Mouse (Mus musculus) layer of hippocampus, adult 9-11 months (tissue): ENCODE measurements around the gene Herc4.

ENCODE experiments used
- DNase-seq: peaks from one replicate; pipeline ENCODE4 v3.0.0; 2022

The Herc4 gene

GRCm38 (mm10) chr10:63243493-63244054 lies at the start of gene Herc4:
Herc4 (plus strand) TSS chr10:63243810.
- DNase-seq = peak; percentile 93

GRCm38 (mm10) chr10:63199008-63199407 lies 44.6 kb upstream of the Herc4 start:
- DNase-seq = no peak

- no peak for DNase-seq
These were observed 42.1 kb upstream of the Herc4 start for GRCm38 (mm10) chr10:63201534-63201933.

- DNase-seq = no peak
These were observed 40.6 kb upstream of the Herc4 start for GRCm38 (mm10) chr10:63203002-63203401.

GRCm38 (mm10) chr10:63203728-63204127 lies 39.9 kb upstream of the Herc4 start, which contains the start of gene Mypn:
Mypn (minus strand) TSS chr10:63203952.
- DNase-seq = no peak

- no peak for DNase-seq
These were observed 34.7 kb upstream of the Herc4 start for GRCm38 (mm10) chr10:63208871-63209270.

GRCm38 (mm10) chr10:63221081-63221783 lies 22.4 kb upstream of the Herc4 start:
- DNase-seq = no peak

GRCm38 (mm10) chr10:63224341-63224740 lies 19.3 kb upstream of the Herc4 start:
- DNase-seq = no peak

GRCm38 (mm10) chr10:63230266-63230665 lies 13.3 kb upstream of the Herc4 start:
- no peak for DNase-seq

GRCm38 (mm10) chr10:63230854-63231253 lies 12.8 kb upstream of the Herc4 start:
- DNase-seq = no peak

- no peak for DNase-seq
These were observed 12.0 kb upstream of the Herc4 start for GRCm38 (mm10) chr10:63231630-63232029.

- DNase-seq = peak; percentile 55
These were observed 9.5 kb upstream of the Herc4 start for GRCm38 (mm10) chr10:63234133-63234532.

GRCm38 (mm10) chr10:63235889-63236288 lies 7.7 kb upstream of the Herc4 start:
- no peak for DNase-seq

GRCm38 (mm10) chr10:63236663-63237062 lies 6.9 kb upstream of the Herc4 start:
- DNase-seq = no peak

- no peak for DNase-seq
These were observed 6.4 kb upstream of the Herc4 start for GRCm38 (mm10) chr10:63237206-63237605.

- DNase-seq = no peak
These were observed 5.5 kb upstream of the Herc4 start for GRCm38 (mm10) chr10:63238090-63238489.

GRCm38 (mm10) chr10:63239848-63240247 lies 3.8 kb upstream of the Herc4 start:
- DNase-seq = no peak

GRCm38 (mm10) chr10:63240868-63241271 lies 2.7 kb upstream of the Herc4 start:
- DNase-seq = no peak

- no peak for DNase-seq
These were observed 693 bp upstream of the Herc4 start for GRCm38 (mm10) chr10:63242798-63243435.

- no peak for DNase-seq
These were observed 553 bp downstream of the Herc4 start for GRCm38 (mm10) chr10:63244055-63244671.

- no peak for DNase-seq
These were observed 1.1 kb downstream of the Herc4 start for GRCm38 (mm10) chr10:63244746-63245145.

GRCm38 (mm10) chr10:63245846-63246245 lies 2.2 kb downstream of the Herc4 start:
- no peak for DNase-seq

GRCm38 (mm10) chr10:63247457-63247856 lies 3.8 kb downstream of the Herc4 start:
- no peak for DNase-seq

- DNase-seq = no peak
These were observed 4.8 kb downstream of the Herc4 start for GRCm38 (mm10) chr10:63248421-63248820.
